Mouse (Mus musculus) neutrophil, adult 65 days (primary cell): Measurements from ENCODE around the gene Zc3h4. TPM values are rescaled to one million over a fixed set of nuclear protein-coding genes. Genes with fewer than 3 reads are reported as not detected.

Experiments
- total RNA-seq: library from RNA; stranded (reverse); gene quantifications from 2 replicates; pipeline ENCODE4 v1.2.4, GENCODE M21; 2023

Gene Zc3h4
- total RNA-seq, result 56.4 and 70.3 TPM in 2 replicates

DNA sequence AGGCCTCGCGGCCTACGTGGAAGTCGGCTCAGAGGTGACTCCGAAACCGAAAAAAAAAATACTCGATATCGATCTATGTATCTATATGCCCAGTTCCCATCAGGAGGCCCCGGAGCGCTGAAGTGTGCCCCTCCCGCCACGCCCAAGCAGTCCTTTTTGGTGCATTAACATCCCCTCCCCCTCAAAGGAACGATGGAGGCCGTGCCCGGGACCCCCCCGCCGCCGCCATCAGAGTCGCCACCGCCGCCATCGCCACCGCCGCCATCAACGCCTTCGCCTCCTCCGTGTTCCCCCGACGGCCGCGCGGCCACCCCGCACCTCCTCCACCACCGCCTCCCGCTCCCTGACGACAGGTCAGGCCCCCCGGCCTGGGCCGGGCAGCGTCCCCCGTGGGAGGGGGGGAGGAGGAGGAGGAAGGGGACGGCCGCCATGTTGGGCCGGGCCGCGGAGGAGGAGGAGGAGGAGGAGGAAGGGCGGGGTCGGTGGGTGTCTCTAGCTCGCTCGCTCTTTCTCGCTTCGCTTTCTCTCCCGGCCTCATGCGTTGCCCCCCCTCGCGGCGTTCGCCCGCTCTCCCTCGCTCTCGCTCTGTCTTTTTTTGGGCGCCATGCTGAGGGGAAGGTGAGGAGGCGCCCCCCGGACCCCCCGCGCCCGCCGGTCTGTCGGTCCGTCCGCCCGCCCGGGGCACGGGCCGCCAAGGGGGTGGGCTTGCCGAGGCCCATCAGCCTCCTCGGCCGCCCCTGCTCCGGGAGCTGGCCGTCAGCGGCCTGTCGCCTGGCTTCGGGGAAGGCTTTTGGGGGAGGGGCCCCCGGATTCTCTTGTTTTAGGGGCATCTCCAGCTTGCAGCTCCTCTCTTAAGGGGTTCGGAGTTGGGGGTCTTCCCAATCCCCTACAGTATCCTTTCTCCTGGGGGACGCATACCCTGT is at the start of gene Zc3h4:
Gene Zc3h4 (plus strand): TSS at position 222 of the 923 bp plus-strand sequence.

DNA sequence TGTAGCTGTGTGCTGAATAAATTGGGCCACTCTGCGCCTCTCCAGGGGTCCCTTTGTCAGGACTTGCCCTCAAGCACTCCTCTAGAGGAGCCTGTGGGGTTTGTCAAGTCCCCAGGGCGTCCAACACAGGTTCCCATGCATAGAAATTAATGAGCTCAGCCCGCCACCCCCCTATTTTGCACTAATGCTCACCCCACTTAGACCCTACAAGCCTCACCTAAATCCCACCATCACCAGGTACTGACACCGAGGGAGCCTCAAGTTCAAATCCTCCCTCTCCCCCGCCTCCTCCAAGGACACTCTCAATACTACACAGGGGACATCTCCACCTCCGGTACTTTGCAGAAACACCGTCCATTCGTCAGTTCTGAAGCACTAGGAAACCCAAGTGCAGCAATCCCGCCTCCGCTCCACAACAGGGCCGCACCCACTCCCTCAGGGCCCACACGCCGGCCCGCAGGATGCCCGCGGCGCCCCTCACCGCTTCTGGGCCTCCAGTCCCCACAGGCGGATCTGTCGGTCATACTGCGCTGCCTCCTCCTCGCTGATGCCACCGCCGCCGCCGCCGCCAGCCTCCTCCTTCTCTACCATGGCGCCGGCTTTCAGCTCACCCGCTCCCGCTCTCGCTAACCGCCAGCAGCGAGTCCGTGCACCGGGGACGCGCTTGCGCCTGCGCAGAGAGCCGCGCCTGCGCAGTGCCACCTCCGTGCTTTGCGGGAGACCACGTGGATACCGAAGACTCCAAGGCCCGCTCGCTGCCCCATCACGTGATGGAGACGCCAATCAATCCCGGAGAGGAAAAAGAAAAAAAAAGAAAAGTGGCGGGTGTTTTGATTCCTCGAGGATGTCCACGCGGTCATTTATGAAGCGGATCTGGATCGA is 13.3 kb upstream of the Zc3h4 start, which contains the start of gene Sae1:
Gene Sae1 (minus strand): TSS at position 647 of the 882 bp plus-strand sequence.

DNA sequence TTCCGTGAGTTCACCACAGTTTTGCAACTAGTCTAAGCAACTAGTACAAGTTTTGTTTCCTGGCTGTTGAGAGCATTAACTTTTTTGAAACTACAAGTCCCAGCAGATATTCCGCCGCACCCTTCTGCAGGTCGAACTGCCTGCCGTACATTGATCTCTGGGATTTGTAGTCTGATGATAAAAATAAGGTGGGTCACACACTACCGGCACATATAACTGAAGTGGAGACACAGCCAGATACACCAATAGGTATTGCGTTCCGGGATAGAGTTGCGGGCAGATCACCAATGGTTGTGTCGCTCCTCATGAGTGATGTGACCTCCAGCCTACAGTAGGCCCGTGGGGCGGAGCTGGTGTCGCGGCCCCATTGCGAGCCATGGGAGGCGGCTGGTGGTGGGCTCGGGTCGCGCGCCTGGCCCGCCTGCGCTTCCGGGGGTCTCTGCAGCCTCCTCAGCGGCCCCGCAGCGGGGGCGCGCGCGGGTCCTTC is 51.9 kb downstream of the Zc3h4 start, which contains the start of gene Tmem160:
Gene Tmem160 (plus strand): TSS at position 193 of the 487 bp plus-strand sequence.

DNA sequence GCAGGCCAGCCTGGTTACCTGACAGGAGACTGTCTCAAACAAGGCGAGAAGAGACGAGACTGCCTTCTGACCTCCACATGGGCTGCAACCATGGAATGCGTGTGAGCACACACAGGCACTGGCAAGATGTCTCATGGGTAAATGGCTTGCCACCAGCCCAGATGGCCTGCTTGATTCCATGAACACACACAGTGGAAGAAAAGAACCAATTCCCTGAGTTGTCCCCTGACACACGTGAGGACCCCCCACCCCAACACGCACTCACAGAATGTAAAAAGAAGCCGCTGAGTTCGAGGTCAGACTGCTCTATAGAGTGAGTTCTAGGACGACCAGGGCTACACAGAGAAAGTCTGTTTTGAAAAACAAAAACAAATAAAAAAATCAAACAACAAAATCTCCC is 76.9 kb downstream of the Zc3h4 start, which contains the start of gene Npas1:
Gene Npas1 (minus strand): TSS at position 101 of the 400 bp plus-strand sequence.

Other genes starting within 250 kb of the Zc3h4 start
- gene Meis3, start 225.8 kb upstream of the Zc3h4 start, total RNA-seq, result 0.66 TPM in 1 of 2 replicates, not detected in the other
- gene Dhx34, start 178.9 kb upstream of the Zc3h4 start, total RNA-seq, result 17.9 and 21.1 TPM in 2 replicates
- 25.9 and 27.4 TPM in 2 replicates for gene C5ar2, start 156.8 kb upstream of the Zc3h4 start, total RNA-seq
- 567 and 627 TPM in 2 replicates for gene C5ar1, start 141.4 kb upstream of the Zc3h4 start, total RNA-seq
- 12.8 and 16.8 TPM in 2 replicates for gene Inafm1, start 127.3 kb upstream of the Zc3h4 start, total RNA-seq
- gene Ccdc9, start 114.1 kb upstream of the Zc3h4 start, total RNA-seq, result 232 and 320 TPM in 2 replicates
- gene Bbc3, start 92.5 kb upstream of the Zc3h4 start, total RNA-seq, result 31.3 and 38.9 TPM in 2 replicates
- 41.7 and 55.6 TPM in 2 replicates for gene Sae1, start 13.1 kb upstream of the Zc3h4 start, total RNA-seq
- gene Tmem160, start 51.9 kb downstream of the Zc3h4 start, total RNA-seq, result 19.0 and 30.6 TPM in 2 replicates
- not detected in 2 replicates for gene Npas1, start 76.8 kb downstream of the Zc3h4 start, total RNA-seq
- 2.0 and 2.7 TPM in 2 replicates for gene Arhgap35, start 214.1 kb downstream of the Zc3h4 start, total RNA-seq